In the genomic region with DNA sequence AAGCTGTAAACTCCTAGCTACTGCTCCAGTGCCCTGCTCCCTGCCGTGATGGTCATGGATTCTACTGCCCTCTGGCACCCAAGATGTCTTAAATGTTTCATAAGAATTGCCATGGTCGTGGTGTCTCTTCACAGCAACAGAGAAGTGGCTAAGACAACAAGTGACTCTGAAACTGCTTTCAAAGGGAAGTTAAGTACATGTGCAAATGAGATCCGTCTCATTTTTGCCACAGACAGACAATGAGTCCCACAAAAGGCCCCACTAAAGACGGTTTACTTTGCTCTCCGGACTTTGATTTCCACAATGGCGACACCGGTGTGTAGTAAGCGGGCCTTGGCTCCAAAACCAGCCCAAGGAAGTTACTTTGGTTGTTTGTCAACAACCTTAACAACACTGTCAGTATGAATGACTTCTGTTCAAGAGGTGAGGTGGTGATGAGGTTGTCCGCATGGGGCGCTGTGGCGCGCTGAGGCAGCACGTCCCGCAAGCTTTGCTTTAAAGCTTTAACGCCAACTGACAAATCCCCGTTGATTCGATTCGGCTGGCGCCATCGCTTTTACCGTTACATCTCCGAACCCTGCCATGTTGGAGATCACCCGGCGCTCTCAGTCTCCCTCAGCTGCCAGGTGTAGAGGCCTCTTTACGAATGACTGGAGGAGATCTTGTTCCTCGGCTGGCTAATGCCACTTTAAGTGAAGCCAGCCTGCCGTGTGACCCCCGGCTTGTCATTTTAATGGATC, we compare ENCODE assay signal across 8 mouse cellular contexts.
A peak's percentile ranks its signal among the peaks of the same experiment; 100 is the strongest.
DNase-seq lines count a peak whose midpoint lies in the region; ATAC-seq lines count a peak whose summit lies in the region.

No protein-coding gene starts in this region.

- H3K27ac ChIP-seq in hindbrain, embryonic 15.5 days (replicated peaks), result peak overlapping the region; percentile 56

- ATAC-seq in hindbrain, embryonic 15.5 days (ENCODE audit: low FRiP score, low read depth), result peak; percentile 68

- no peaks in the 10 kb centered on the region for H3K27me3 ChIP-seq in hindbrain, embryonic 15.5 days

- H3K4me2 ChIP-seq in hindbrain, embryonic 15.5 days, result peak overlapping the region; percentile 58

- peak overlapping the region; percentile 36 for H3K4me3 ChIP-seq in hindbrain, embryonic 15.5 days

- H3K36me3 ChIP-seq in hindbrain, embryonic 15.5 days, result no peaks in the 10 kb centered on the region

- WGBS in hindbrain, embryonic 15.5 days, result 2% methylated on average over 28 of the region's 28 CpGs

- peak; percentile 82 for DNase-seq in R1 (ENCODE audit: low read depth, low spot score)
- DNase-seq in cerebellum, postnatal 25 days, result peak; percentile 81 to 90
- peak; percentile 59 to 64 for DNase-seq in frontal cortex, postnatal 25 days (ENCODE audit: low spot score in 2 of 2)
- DNase-seq in layer of hippocampus, postnatal 36 days, result peak; percentile 63 to 66
- peak; percentile 75 for DNase-seq in lung, postnatal 14 days
- DNase-seq in retina, postnatal 7 days (ENCODE audit: low read depth, low spot score), result peak; percentile 49
- peak; percentile 56 for DNase-seq in urinary bladder, postnatal 25 days (ENCODE audit: low spot score)

- no peaks in the 10 kb centered on the region for H3K9me3 ChIP-seq in hindbrain, embryonic 15.5 days

- peak overlapping the region; percentile 30; the same call in 1 of the 2 replicates for H3K9ac ChIP-seq in hindbrain, embryonic 15.5 days

- no peaks in the 10 kb centered on the region for H3K4me1 ChIP-seq in hindbrain, embryonic 15.5 days (replicated peaks)

Comparison
In these comparisons a context has a peak if more than half of its experiments do, and no peak if none do; other contexts are left out.
1. Peak in every context shown above with its lines: DNase-seq, ATAC-seq, H3K4me3 ChIP-seq and H3K27ac ChIP-seq.